Mouse (Mus musculus) adrenal gland, postnatal 36 days (tissue): Measurements from ENCODE around the gene Pmpcb. TPM values are rescaled to one million over a fixed set of nuclear protein-coding genes. Genes with fewer than 3 reads are reported as not detected.
A peak's percentile ranks its signal among the peaks of the same experiment; 100 is the strongest.

Source experiments
- DNase-seq, 2 experiments: peaks; one replicate each; pipeline ENCODE4 v3.0.0; 2021; ENCODE audit warnings: mixed read lengths in 1 of 2
- total RNA-seq, 2 experiments: library from RNA; stranded (reverse); gene quantifications; 2 replicates each; pipeline ENCODE4 v1.2.3; 2021

Pmpcb gene
- total RNA-seq, 2 experiments from 2014 or later, result 256 to 300 TPM

GRCm38 (mm10) chr5:21732177-21732911 is 4.6 kb upstream of the Pmpcb start:
- DNase-seq, result no peak

DNA sequence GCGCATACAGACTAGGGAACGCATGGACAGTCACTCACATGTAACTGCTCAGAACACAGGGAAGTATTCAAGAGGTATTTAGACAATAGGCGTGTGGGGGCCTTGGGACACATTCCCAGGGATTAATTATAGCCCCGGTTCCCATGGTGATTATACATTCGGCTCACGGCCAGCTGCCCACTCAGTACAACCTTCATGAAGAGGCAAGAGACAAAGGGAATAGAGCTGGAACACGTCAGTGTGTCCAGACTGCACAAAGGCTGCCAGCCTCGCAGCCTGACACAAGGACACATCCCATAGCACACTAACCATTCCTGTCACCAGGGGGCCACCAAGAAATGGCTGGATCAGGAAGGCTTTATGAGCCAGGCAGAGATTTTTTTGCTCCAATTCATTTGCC is 4.0 kb upstream of the Pmpcb start:
- peak; percentile 86 for DNase-seq

DNA sequence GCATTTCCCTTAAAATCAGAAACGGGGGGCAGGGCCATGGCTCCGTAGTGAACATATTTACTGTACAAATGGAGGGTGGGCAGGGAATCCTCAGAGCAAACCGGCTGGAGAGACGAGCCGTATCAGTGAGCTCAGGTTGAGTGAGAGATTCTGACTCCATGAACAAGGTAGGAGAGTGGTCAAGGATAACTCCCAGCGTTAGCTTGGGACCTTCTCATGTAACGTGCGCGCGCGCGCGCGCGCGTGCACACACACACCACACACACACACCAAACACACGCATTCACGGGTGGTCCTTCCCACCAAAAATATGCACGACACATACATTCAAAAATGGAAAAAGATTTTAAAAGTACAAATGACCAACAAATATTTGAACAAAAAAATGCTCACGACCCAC is 1.8 kb upstream of the Pmpcb start:
- DNase-seq, result no peak

DNA sequence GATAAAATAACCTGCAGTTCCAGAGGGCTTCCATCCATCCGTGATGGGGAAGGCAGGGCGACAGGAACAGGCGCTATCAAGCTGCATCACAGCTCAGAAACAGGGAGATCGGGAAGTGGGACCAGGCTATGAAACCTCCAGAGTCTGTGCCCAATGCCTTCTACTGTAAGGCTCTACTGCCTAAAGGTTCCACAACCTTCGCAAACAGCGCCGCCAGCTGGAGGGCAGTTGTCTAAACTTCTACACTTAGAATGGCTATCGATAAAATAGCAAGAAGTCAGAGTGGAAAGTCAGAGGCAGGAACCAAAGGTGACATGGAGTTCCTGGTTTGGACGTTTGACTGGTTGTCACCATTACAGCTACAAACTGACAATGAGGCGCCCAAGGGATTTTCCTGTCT is 1.4 kb upstream of the Pmpcb start:
- DNase-seq, result peak; percentile 91 to 92

GRCm38 (mm10) chr5:21736046-21736445 is 895 bp upstream of the Pmpcb start:
- no peak for DNase-seq

- no peak for DNase-seq
These were observed 679 bp downstream of the Pmpcb start for GRCm38 (mm10) chr5:21737620-21738019.

GRCm38 (mm10) chr5:21739120-21739519 is 2.2 kb downstream of the Pmpcb start:
- no peak for DNase-seq

DNA sequence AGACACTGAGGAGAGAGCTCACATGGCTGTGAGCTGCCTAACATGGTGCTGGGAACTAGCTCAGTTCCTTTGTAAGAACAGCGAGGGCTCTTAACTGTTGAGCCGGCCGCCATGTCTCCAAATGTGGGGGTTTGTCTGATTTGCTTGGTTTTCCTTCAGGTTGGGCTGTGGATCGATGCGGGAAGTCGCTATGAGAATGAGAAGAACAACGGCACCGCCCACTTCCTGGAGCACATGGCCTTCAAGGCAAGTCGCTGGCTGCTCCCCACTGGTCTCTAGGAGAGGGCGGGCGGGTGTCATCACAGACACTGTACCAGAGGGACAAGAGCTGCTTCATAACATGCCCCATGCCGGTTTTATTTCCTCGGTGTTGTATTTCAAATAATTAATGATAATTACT is 2.9 kb downstream of the Pmpcb start:
- no peak for DNase-seq

GRCm38 (mm10) chr5:21743606-21744005 is 6.7 kb downstream of the Pmpcb start:
- DNase-seq, result no peak

- no peak for DNase-seq
These were observed 7.7 kb downstream of the Pmpcb start for GRCm38 (mm10) chr5:21744651-21745050.

DNA sequence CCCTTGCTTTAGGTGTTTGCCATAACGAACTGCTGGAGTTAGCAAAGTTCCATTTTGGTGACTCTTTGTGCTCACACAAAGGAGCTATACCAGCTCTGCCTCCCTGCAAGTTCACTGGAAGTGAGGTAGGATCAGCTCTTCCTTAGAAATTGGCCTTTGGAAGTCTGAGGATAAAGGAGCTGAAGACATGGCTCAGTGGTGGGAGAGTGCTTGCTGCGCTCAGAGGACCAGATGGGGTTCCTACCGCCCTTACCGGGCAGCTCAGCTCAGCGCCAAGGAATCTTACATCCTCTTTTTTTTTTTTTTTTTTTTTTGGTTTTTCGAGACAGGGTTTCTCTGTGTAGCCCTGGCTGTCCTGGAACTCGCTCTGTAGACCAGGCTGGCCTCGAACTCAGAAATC is 9.0 kb downstream of the Pmpcb start:
- DNase-seq, result no peak

DNA sequence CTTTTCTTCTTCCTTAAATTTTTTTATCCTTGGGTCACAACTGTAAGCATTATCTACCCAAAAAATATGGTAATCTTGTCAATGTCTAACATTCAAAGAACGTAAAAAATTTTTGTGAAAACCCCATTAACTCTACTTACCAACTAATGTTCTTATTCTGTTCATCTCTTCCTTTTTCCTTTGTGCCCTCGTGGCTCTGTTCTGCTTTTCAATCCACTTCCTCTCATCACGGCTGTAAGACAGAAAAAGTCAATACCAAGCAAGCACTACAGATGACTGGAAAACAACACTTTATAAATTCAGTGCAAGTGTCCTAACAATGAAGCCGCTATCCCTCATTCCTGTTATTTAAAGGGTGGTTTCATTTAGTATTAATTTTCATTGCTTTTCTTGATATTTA is 31.6 kb downstream of the Pmpcb start:
- DNase-seq, result no peak

DNA sequence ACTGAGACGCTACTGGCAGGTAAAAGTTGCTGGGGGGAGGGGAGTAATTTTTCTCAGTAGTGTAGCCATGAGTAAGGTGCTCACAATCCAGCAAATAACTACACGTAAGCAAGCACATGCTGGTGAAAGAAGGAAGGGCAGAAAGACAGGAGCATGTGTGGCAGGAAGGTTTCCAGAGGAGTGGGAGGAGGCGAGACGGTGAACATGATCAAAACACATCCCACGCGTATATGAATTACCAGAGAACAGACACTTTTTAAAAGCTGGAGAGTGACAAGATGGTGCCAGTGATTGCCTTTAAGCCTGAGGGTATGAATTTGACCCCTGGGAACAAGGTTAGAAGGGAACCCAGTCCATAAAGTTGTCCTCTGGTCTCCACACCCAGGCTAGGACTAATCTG is 32.9 kb downstream of the Pmpcb start:
- no peak for DNase-seq

DNA sequence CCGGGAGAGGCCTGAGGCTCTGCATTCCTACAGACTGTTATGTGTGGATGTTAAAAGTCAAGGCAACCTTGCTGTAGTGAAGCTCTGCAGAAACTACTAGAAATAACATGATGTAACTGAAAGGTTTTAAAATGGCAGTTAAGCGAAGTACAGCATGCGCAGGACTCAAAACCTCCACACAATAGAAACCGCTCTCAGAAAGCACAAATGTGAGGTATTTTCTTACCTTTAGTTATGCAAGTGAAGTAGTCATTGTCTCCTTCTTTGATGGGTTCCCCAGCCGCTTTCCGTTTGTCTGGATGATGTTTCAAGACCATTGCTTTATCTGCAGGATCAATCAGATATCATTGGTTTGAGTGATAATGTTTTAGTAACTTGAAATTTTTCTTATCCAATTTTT is 39.5 kb downstream of the Pmpcb start:
- no peak for DNase-seq

GRCm38 (mm10) chr5:21784161-21785052 is 47.5 kb downstream of the Pmpcb start:
- DNase-seq, result peak; percentile 32 to 52

- DNase-seq, result peak; percentile 92 to 94
These were observed 48.1 kb downstream of the Pmpcb start, which contains the start of the genes Dnajc2 and Psmc2 for GRCm38 (mm10) chr5:21785053-21785452. Dnajc2 (minus strand) TSS chr5:21785251. Psmc2 (plus strand) TSS chr5:21785283.

DNA sequence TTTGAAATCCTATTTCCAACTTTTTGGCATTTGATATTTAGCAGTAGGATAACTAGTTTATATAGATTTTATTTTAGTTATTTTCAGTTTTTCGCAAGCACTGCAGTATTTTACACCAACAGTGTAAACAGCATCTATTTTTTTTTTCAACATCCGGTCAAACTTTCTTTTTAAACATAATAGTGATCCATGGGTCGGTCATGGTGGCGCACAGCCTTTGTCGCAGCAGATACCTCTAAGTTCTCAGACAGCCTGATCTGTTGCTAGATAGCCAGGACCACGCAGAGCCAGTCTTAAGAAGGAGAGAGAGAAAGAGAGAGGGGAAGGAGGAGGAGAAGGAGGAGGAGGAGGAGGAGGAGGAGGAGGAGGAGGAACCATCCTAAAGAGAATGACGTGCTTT is 48.8 kb downstream of the Pmpcb start:
- no peak for DNase-seq

DNA sequence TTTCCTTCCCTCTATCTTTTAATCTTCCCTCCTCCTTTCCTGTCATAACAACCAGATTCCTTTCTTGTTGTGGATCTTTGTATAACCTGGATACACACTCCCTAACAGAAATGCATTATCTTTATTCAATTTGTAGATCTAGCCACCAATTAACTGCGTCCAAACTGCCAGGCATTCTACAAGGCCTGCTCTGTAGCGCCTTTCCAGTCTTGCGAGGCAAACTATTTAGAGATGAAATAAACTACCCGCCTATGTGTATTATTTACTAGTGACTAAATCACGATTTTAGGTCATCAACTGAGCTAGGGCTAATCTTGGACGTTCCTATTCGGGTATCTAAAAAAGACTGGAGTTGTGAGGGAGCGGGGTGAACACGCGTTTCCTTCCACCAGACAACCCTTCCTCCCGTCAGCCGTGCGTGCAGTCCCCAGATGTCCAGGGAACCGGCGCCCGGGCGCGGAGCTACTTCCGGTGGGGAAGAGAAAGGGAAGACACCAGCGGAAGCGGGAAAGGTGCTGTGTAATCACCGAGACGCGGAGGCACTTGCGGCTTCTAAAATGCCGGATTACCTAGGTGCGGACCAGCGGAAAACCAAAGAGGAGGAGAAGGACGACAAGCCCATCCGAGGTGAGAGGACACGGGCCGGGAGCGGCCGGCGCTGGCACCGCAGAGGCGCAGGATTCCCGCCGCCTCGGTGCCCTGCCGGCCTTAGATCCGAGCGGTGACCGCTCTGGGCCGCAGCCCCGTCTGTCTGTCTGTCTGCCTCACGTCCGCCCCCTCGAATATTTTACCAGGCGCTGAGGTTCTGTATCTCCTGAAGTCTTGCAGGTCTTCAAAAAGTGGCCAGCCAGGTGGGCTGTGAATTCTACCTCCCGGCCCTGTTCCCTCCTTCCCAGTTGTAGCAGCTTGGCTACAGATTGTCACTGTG is 49.6 kb downstream of the Pmpcb start:
- peak; percentile 93 to 95 for DNase-seq

DNA sequence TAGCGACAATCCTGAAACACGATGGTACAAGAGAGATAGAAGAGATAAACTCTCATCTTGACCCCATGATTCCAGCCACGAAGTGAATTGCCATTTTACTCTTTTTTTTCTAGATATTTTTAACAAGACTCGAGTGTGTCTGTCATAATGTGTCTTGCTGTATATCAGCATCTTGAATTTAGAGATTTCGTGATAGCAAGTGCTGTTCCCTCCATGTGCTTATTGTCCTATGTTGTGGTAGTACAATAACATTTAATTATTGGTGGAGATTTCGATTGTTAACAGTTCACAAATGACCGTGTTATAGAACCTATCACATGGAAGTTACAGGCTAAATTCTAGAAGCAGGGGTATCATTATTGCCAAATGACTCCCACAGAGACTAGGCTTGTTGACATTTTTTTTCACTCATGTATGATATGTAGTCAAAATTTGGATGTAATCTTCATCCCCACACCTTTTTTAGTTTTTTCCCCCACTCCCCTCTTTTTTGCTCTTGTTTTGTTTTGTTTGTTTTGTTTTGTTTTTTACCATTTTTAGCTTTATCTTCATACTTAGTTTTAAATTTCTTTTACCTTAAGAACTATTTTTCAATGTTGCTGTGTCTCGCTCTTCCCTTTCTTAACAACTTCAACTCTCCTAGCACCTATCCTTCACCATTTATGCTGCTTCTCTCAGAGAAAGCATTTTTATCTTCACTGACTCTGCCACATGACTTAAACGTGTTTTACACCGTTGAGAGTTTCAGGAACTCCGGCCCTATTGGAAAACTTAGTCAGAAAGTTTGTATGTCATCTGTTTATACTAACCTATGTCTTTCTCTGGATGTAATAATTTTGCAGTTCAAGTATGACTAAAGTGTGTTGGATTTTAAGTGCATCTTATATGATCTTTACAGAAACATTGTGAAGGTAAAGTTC is 50.5 kb downstream of the Pmpcb start:
- DNase-seq, result no peak

DNA sequence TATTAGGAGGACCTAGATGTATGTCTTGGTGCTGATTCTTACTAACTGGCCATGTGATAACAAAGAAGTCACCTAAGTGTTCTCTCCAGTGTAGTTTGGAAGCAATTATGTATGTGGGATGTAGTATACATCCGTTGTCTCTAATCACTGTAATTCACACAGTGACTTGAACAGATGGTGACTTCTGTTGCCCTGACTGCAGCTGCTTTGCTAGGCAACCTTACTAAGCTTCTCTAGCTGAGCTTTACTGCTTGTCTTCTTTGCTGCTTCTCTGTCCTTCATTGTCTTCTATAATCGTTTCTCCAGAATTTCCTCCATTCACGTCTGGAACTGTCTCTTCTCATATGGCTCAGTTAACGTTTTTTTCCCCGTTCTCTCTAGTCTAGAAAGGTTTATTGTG is 52.1 kb downstream of the Pmpcb start:
- no peak for DNase-seq

DNA sequence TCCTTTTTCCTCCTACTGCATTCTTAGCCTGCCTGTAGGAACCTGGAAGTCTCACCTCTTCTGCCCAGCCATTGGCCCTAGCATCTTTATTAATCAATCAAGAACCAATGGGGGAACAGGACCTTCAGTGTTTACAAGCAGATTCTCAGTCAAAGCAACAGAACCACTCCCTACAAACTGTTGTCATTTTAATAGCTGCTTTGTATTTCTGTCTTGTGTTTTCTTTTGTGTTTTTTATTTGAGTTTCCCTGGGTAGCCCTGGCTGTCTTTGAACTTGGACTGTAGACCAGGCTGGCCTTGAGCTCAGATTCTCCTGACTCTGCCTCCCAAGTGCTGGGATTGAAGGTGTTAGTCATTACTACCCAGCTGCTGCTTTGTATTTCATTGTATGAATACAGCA is 55.2 kb downstream of the Pmpcb start:
- DNase-seq, result no peak
